Mouse (Mus musculus): ENCODE measurements around the gene Hoxb8. TPM values are rescaled to one million over a fixed set of nuclear protein-coding genes. Genes with fewer than 3 reads are reported as not detected.

Gene Hoxb8
- polyA plus RNA-seq, 2 experiments from 2014 or later: not detected

DNA sequence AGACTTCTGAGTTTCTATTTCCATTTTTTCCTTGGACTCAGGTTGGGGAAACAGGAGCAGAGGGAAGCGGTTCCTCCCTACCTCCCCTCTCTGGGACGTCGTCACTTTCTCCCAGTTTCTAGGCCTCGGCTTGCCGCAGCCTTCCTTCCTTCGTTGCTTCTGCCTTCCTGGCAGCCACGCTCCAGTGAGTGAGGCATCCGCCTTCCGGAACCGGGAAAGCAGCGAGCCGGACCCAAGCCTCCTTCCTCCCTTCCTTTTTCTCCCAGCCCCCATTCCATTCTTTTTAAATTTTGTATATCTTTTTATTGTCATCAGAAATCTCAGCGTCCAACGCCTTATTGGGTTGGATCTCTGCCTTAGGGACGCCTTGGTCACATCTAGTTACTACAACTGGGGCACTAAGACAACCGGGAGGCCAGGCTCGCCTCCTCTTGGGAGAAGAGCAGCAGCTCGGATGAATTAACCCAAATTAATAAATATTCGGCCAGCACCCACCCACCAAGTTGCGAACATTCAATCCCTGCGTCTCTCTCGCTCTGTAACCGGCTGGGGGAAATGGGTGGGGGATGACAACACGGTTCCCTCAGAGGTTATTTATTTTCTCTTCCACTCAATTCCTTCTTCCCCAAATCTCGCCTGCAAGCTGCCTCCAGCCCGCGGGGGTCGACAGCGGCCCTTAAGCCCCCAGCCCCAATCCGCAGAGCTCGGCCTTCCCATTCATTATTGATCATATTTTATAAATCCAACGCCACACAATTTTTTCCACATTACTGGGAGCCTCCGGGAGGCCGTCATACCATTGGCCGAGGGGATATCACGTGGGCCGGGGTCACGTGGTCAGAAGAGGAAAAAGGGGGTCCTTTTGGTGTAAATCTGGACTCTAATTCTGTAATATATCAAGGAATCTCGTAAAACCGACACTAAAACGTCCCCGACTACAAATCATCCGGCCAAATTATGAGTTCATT is 4.3 kb downstream of the Hoxb8 start, which contains the start of gene Hoxb7:
Gene Hoxb7, plus strand, starts transcription at position 853 of the 968 bp plus-strand sequence.
- no peak for ATAC-seq

DNA sequence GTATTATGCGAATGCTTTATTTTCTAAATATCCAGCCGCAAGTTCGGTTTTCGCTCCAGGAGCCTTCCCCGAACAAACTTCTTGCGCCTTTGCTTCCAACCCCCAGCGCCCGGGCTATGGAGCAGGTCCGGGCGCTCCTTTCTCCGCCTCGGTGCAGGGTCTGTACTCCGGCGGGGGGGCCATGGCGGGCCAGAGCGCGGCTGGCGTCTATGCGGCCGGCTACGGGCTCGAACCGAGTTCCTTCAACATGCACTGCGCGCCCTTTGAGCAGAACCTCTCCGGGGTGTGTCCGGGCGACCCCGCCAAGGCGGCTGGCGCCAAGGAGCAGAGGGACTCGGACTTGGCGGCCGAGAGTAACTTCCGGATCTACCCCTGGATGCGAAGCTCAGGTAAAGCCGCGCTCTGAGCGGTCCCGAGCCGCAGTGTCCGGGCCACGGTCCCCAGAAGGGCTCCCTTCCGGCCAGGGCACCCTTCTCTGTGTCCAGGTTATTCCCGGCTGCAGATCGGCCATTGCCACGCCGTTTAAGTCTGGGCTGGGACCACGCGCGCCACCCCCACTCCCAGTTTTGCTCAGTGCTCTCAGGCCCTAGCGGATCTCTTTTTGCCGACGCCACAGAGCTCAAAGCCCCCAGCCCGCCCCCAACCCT is 5.2 kb downstream of the Hoxb8 start:
- ATAC-seq: peak; percentile 19

DNA sequence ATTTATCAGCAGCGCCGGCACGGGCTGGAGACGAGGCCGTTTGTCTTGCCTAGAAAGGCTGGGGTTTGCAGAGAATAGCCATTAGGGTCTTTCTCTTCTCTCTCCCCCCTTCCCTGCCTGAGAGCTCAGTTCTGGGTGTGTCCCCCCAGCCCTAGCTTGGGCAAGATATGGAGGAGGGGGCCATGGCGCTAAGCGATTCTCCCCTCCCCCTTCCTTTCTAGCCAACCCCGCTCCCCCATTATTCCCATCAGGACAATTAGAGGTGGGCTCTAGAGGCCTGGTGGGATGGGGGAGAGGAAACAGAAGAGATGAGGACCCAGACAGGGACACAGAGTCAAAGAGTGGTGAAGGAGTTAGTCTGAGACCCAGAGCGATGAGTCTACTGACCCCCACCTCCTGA is 5.7 kb downstream of the Hoxb8 start:
- ATAC-seq: no peak

DNA sequence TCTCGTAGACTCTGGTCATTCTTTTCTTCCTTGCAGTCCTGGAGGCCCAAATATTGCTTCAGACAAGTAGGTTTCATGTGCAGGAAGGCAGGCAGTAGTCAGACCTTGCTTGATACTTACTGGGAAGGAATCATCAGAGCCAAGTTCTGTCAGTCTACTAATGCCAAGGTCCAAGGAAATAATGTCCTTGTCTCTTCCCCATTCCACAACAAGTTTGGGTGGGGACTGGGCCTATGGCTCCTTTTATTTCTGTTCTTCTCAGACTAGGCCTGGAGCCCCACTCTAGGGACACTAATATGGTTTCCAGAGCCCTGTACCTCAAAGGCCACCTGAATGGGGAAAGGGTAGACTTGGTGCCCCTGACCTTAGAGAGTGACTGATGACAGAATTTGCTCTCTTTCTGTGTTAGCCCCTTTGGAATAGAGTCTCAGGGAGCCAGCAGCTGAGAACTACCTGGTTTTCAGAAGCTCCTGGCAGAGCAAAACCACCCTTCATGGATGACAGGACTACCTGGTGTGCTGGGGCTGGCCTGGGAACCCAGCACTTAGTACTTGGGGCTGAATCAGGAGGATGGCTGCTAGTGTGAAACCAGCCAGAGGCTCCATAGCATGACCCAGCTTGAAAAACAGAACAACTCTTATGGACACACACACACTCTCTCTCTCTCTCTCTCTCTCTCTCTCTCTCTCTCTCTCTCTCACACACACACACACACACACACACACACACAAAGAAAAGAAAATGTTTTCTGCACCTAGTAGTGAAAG is 6.9 kb downstream of the Hoxb8 start:
- no peak for ATAC-seq

DNA sequence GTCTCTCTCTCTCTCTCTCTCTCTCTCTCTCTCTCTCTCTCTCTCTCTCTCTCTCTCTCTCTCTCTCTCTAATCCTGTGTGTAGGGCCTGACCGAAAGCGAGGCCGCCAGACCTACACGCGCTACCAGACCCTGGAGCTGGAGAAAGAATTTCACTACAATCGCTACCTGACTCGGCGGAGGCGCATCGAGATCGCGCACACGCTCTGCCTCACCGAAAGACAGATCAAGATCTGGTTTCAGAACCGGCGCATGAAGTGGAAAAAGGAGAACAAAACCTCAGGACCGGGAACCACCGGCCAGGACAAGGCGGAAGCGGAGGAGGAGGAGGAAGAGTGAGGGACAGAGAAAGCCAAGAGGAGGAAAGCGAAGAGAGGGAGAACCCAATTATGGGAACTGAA is 7.6 kb downstream of the Hoxb8 start:
- no peak for ATAC-seq

DNA sequence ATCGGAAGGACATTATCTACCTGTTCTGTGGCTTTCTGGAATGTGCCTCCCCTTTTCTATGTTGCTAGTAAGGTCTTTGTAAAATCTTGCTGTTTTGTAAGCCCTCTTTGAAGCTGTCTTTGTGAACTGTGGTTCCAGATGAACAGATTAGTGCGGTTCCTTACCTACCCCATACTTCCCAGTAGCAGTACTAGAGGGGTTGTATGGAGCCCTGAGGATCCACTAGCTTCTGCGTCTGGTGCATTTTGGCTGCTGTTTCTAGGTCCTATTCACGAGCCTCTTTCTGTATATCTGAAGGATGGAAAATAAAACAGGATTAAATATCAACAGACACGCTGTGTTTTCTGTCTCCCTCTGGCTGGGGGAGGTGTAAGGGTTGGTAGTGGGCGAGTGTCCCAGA is 8.1 kb downstream of the Hoxb8 start:
- ATAC-seq: no peak

DNA sequence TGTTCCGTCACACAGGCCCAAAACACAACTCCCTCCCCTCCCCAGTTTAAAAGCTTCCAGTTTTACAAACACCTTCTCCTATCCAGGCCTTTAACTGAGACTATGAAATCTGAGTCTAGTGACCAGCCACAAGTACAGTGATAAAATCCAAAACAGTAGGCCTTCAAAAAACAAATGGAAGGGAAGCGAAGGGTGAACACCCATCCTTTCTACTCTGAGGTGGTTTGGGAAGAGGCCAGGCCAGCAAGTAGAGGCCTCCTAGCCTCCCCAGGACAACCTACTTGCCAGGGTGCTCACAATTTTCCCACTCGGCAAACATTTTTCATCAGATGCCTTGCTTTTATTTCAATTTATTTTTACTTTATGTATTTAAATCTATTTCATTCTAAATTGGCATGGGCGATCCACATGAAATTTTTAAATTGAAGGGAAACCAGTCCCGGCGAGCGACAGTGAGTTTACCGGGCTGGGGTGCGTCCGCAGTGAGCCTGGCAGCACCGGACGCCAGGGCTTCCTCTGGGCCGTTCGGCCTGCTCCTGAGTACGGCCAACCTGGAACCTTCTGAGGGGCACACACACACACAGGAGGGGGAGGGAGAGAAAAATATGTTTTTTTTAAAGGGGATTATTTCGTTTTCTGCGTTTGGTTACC is 9.1 kb downstream of the Hoxb8 start:
- no peak for ATAC-seq

DNA sequence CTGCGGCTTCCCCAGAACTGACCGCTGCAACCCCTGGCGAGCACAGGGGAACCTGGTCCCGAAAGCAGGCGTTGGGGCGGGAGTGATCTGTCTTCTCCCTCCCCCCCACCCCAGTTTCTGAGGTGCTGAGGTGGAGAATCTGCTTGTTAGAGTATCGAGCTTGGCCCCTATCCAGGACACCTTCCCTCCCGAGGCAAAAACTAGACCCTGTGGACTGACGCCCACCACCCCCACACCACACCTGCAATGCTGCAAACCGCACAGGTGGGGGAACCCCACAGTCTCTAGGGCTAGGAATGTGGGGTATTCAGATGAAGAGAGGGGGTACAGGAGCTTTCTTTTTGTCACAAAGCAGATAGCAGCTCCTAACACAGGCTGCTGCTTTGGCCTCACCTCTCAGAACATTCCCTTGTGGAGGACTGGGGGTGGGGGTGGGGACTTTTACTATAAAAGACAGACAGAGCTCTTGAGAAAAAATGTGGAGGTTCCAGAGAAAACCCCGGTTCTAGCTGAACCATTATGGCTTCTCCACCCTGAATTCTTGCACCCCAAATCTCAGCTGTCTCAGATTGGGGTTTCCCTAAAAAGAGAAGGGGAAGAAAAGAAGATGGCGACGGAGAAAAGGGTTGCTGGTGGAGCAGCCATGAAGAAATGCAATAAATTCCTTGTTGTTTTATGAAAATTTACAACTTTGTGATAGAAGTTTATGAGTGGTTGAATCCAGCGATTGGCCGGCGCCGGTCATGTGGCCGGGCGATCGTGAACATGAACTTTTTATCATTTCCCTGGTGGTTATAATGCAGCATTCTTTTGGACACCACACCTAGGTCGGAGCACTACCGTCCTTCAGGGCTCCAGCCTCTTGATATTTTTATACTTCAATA is 10.2 kb downstream of the Hoxb8 start, which contains the start of gene Hoxb6:
Gene Hoxb6, plus strand, starts transcription at position 796 of the 884 bp plus-strand sequence.
- no peak for ATAC-seq

DNA sequence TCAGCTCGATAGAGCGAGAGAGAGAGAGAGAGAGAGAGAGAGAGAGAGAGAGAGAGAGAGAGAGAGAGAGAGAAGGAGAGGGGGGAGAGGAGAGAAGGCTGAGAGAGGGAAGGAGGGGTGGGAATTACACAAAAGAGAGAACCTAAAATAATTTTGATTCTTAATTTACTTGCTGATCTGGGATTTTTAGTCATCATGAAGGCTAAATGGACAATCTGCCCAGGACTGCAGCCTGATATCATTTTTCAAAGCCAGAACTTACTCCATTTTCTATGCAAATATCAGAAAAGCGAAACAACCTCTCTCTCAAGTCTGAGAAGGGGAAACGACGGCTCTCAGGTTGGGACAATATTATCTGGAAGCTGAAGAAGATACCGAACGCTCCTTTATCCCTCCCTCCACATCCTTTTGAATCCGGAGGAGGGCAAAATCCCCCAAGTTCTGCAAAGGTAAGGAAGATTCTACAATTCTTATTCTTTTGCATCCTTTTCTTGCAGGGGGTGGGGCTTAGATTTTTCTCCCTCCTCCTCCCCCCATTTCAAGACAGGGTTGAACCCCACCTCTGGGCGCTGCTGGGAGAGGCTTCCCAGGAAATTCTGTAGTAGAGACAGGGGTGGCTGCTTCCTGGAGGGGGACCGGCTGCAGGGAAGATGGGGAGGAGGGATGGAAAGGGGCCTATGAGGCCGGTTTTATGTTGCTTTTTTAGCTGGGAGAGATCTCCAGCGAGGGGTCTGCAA is 11.0 kb downstream of the Hoxb8 start:
- ATAC-seq: no peak

DNA sequence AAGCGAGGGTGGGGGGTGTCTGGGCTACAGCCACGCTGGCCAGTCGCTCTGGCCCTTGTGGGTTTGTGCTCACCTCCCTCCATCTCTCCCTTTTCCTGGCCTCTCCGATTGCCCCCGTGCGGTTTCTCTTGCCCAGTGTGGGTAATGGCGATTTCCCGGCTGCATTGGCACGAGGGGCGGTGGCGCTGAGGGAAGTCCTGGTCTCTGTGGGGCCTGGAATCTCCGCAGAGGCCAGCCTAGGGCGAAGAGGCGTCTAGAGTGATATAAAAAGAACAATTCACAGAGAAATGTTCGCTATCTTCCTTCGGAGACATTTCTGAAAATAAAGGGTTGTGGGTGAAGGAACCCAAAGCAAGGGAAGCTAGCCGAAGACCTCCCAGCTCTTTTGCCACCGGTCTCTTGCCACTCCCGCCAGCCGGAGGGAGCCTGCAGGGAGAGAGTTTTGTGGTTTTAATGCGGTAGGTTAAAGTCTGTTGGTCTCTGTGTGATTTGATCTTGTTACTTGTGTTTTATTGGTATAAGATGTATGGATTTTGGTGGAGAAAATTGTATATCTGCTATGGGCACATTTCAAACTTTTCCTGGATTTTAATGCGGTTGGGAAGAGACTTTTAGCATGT is 11.7 kb downstream of the Hoxb8 start:
- no peak for ATAC-seq

DNA sequence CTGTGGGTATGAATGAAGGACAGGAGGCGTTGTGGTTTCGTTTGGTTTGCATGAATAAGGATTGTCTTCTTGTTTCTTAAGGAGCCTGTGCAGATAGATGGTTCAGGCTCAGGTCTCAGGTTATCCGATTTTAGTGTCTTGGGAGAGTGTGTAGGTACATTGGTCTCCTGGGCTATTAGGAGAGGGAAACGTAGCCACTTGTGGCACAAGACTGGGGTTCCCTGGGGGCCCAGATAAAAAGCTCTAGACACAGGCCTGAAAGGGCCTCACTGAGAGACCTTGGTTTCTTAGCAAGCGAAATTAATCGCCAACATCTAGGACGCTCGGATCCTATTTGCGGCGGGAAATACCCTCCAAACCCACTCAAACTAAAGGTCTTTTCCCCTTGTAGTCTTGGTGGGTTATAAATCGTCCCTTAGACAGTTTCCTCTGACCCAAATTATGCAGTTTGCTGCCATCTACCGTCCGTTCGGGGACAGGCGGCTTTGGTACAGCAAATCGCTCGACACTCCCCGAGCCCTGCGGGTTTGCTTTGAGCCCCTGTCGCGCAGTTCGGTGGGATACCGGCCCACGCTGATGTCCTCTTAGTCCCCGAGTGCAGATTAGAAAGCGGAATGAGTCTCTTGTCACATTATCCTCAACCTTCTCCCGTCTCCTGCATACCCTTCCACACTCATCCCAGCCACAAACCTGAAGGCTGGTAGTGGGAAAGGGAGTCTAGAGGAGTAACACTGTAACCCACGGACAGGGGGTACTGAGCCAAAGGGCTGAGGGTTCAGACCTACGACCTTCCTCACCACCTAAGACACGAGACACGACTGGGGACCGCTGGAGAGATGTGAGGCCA is 12.8 kb downstream of the Hoxb8 start:
- ATAC-seq: peak; percentile 73

DNA sequence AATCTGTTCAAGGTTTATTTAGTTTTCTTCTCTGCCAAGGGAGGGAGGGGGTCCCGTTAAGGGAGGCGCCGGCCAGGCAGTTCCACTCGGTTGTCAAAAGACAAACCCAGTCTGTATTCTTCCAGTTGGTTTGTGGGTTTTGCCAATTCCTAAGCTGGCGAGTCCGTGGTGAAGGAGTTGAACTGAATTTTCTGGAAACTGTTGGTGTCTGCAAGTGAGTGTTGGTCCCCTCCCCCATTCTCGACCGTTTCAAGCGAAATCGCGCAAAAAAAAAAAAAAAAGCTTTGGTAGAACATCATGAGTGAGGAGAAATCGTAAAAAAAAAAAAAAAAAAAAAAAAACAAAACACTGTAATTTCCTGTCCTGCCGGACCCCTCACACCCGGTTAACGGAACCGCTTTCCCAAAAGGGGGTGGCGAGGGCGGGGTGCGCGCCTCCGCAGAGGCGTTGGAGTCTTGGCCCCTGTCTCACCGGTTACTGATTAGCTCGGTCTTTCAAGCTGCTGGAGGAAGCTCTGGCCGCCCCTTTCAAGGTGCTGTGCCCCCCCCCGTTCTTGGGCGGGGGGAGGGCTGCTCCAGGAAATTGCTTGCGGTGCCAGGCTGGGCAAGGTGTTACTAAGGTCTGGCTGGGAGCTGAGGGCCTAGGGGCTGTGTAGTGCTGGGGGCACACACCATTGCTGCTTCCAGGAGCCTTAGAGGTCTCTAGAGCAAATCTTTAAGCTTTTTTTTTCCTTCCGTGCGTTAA is 13.6 kb downstream of the Hoxb8 start:
- peak; percentile 8 for ATAC-seq

DNA sequence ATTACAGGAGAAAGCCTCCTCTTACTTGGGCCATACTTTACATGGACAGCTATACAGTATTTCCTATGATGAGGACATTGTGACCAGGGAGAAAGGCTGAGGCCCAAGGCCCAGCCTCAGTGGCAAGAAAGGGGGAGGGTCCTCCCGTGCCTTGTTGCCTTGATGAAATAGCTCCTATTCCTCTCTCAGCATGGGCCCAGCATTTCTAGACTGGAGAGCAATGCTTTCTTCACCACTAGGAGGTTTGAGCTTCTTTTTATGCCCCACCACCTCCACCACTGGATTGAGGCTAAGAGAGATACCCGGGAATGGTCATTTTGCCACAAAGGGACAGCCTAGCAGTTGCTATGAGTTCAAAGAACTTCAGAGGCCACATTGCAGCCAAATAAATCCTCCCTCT is 15.3 kb downstream of the Hoxb8 start:
- no peak for ATAC-seq

DNA sequence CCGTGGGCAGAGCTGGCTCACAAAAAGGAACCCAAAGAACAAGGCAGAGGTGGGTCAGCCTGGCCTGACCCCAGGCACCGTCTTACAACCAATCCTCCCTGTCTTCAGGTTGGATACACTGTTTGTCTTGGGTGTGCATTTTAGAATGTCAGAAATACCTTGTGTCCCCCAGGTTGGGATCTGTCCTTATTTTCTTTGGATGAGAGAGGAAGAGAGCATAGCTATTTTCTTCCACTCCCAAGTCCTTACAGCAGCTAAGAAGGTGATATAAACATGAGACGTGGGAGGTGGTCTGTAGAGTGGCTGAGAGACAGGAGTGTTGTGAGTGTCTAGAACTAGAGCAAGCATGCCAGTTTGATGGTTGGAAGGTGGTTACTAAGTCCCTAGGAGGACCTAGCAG is 15.7 kb downstream of the Hoxb8 start:
- ATAC-seq: no peak

DNA sequence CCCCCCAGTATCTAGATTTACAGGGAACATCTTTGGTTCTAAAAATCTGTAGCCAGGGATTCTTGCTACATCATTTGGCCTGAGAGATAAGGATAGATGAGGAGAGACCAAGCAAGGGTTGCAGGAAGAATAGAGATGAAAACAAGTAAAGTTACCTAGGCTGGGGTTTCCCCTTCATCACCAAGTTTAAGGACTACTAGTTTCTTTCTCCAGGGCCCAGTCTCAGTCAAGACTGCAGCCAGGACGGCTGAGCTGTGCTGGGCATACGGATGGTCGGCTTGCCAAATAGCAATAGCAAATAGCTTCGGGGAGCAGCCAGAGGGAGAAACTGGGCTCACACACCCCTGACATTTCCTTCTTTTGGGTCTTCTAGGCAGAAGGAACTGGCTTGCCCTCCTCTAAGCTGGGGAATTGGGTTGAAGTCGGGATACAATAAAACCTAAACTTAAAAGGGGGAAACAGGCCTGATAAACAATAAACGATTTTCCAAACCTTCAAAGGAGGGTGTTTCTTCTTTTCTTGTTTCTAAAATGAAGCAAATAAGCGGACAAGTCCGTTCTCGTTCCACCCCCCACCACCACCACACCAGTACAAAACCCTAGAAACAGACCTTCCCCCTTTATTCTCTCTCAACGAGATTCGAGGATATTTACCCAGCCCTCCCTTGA is 16.4 kb downstream of the Hoxb8 start:
- ATAC-seq: no peak

DNA sequence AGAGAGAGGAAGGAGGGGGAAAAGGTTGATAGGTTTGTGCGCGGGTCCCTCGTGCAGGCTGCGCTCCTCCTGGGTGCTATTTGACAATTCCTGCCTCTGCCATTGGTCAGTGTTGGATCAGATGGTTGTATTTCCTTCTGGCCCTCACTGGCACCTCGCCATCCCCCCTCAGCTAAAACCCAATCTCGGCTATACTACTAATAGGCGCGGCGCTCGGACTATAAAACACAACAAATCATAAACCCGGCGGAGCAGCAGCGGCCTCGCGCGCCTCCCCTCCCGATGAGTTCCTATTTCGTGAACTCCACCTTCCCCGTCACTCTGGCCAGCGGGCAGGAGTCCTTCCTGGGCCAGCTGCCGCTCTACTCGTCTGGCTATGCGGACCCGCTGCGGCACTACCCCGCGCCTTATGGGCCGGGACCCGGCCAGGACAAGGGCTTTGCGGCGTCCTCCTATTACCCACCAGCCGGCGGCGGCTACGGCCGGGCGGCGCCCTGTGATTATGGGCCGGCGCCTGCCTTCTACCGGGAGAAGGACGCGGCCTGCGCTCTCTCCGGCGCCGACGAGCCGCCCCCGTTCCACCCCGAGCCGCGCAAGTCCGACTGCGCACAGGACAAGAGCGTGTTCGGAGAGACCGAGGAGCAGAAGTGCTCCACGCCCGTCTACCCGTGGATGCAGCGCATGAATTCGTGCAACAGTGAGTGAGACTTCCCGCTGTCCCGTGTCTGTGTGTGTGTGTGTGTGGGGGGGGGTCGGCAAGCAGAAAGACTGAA is 17.4 kb downstream of the Hoxb8 start:
- no peak for ATAC-seq

DNA sequence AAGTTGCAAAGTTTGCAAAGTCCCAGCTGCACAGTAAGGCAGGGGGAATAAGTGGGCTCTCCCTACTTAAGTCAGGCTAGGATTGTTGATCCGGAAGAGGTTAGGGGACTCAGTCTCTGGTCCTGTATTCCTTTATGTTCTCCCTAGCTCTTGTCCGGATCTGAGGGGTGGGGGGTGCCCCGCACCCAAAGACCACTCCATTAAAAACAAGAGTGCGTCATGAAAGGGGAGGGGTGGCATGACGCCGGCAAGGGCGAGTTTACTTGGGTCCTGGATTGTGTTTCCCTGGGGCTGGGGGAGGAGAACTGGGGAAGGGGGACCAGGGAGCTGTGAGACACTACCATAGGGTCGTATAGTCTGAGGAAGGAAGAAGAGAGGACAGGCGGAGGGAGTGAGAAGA is 18.1 kb downstream of the Hoxb8 start:
- ATAC-seq: no peak
